Mouse (Mus musculus): Measurements from ENCODE around the gene Ech1.

DNA sequence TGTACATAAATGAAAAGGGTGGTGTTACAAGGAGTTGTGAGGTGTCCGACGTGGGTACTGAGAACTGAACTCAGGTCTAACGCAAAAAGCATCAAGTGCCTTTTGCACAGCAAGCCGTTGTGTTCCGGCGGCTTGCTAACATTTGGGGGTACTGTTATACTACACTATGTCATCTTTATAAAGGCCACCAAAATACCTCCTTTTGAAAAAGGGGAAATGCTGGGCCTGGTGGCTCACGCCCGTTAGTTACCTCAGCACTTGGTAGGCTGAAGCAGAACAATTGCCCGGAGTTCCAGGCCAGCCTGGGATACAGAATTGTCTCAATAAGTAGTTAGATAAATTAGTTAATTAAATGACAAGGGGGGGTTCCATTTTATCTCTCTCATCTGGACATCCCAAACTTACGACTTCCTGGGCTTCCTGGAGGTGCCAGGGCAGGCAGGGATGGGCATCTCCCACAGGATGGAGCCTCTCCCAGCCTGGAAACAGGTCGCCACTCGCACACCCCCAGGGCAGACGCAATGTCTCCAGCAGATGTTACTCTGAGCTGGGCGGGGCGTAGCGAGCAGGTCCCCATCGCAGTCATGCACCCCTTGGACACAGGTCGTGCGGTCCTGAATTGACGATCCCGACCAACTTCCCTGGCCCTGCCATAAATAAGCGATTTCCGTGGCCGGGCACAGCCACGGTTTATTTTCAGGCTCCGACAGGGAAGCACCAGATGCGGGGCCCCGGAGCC, 41.9 kb downstream of the Ech1 start:
- TF ChIP-seq CTCF (IDR thresholded peaks at IDR 0.05; ENCODE audit: control insufficient read depth, insufficient read depth, low read length) (no peak), POLR2A (IDR thresholded peaks at IDR 0.05; ENCODE audit: borderline replicate concordance, control insufficient read depth, low read depth, low read length) (no peak)

All from bone marrow, adult 2 months (tissue).